Mouse (Mus musculus): Measurements from ENCODE around the gene Negr1. TPM values are rescaled to one million over a fixed set of nuclear protein-coding genes. Genes with fewer than 3 reads are reported as not detected.
A peak's percentile ranks its signal among the peaks of the same experiment; 100 is the strongest.

Gene Negr1
- polyA plus RNA-seq, 1 experiment, result 93.8 TPM

DNA sequence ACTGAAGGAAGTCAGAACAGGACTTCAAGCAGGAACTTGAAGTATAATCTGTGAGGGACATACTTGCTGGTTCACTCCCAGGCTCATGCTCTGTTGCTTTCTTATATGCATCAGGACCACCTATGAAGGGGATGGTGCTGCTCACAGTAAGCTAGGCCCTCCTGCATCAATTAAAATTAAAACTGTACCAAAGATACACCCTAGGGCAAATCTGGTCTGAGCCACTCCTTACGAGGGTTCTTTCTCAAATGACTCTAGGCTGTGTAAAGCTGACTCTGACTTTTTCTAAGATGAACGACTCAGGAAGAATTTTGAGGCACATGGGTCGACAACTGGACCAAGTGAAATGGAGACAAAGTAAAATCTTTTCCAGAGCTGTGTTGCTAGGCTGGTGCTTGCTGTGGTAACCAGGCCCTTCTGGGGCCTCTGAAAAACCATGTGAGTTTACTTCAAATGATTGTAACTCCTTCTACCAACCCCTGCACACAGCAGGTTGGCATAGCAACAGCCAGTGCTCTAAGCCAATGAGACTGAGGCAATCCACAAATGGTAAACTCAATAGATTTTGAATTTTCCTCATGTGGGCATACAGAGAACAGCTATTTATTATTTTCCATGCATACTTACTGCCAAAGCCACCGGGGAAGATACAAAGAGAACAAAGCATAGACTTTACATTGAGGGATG lies 742.0 kb downstream of the Negr1 start:
- TF ChIP-seq POLR2A (IDR thresholded peaks at IDR 0.05; ENCODE audit: extremely low read depth, insufficient read depth, low read length) (no peak), CTCF (IDR thresholded peaks at IDR 0.05; ENCODE audit: extremely low read depth, insufficient read depth, low read length) (no peak)
- Histone ChIP-seq H3K4me1 (ENCODE audit: control insufficient read depth, insufficient read depth, low read length) (no peaks in the 10 kb centered on the region), H3K4me3 (ENCODE audit: insufficient read depth, low read length) (no peak overlapping the region), H3K27ac (ENCODE audit: insufficient read depth, low read length) (no peak overlapping the region)

DNA sequence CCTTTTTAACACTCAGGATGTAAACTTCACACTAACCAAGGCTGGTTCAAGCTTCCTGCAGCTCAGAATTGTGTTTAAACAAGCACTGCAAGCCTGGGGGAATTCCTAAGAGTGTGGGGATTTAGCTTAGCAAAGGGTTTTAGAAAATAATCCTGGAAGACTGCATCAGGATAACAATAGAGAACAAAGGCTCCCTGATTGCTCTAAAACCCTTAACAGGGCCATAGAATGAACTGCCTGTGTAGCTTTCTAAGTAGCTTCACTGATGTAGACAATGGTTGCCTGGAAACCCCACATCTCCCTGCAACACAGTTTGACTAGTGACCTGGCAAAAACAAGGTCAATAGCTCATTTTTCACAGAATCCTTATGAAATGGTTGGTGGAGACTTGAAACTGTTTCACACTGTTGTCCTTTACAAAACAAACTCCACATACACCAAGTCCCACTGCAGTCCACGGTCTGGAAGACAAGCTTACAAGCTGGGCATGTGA lies 759.5 kb downstream of the Negr1 start:
- Histone ChIP-seq H3K4me1 (ENCODE audit: control insufficient read depth, insufficient read depth, low read length) (no peaks in the 10 kb centered on the region; the same call in 1 of the 2 replicates), H3K27ac (ENCODE audit: insufficient read depth, low read length) (no peak overlapping the region), H3K4me3 (ENCODE audit: insufficient read depth, low read length) (no peak overlapping the region)
- TF ChIP-seq POLR2A (IDR thresholded peaks at IDR 0.05; ENCODE audit: extremely low read depth, insufficient read depth, low read length) (no peak), CTCF (IDR thresholded peaks at IDR 0.05; ENCODE audit: extremely low read depth, insufficient read depth, low read length) (no peak)

DNA sequence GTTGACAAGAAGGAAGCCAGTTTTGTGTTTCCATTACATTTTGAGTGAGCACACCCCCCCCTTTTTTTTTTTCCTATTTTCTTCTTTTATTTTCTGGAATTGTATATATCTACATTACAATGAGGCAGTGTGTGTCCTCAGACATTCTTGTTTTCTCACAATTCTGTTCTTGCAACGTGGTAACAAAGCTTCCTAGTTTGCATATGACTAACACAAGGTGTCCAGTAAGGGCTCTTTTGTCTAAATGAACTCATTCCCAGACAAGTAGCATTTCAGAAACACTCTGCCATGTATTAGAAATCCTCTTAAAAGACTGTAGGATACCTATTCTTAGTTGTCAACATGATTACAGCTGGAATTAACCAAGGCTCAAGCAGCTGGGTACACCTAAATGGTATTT lies 760.2 kb downstream of the Negr1 start:
- H3K27ac ChIP-seq (ENCODE audit: insufficient read depth, low read length), result no peak overlapping the region
- H3K4me3 ChIP-seq (ENCODE audit: insufficient read depth, low read length), result no peak overlapping the region
- no peaks in the 10 kb centered on the region; the same call in 1 of the 2 replicates for H3K4me1 ChIP-seq (ENCODE audit: control insufficient read depth, insufficient read depth, low read length)
- TF ChIP-seq POLR2A (IDR thresholded peaks at IDR 0.05; ENCODE audit: extremely low read depth, insufficient read depth, low read length), result no peak
- TF ChIP-seq CTCF (IDR thresholded peaks at IDR 0.05; ENCODE audit: extremely low read depth, insufficient read depth, low read length), result no peak

DNA sequence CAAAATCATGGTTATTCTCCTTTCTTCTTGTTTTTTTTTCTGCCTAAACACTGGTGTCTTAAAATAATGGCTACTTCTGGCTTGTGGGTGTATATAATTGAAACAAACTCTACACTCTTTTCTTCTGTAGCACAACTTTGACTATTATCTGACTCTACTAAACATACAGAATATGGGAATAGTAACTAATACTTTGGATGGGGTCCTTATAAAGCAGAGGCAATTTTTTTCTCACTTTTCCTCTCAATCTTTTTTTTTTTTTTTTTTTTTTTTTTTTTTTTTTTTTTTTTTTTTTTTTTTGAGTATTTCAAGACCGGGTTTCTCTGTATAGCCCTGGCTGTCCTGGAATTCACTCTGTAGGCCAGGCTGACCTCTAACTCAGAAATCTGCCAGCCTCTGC lies 772.6 kb downstream of the Negr1 start:
- no peaks in the 10 kb centered on the region for H3K4me1 ChIP-seq (ENCODE audit: control insufficient read depth, insufficient read depth, low read length)
- H3K27ac ChIP-seq (ENCODE audit: insufficient read depth, low read length), result no peak overlapping the region
- TF ChIP-seq CTCF (IDR thresholded peaks at IDR 0.05; ENCODE audit: extremely low read depth, insufficient read depth, low read length), result no peak
- TF ChIP-seq POLR2A (IDR thresholded peaks at IDR 0.05; ENCODE audit: extremely low read depth, insufficient read depth, low read length), result no peak
- H3K4me3 ChIP-seq (ENCODE audit: insufficient read depth, low read length), result no peak overlapping the region

DNA sequence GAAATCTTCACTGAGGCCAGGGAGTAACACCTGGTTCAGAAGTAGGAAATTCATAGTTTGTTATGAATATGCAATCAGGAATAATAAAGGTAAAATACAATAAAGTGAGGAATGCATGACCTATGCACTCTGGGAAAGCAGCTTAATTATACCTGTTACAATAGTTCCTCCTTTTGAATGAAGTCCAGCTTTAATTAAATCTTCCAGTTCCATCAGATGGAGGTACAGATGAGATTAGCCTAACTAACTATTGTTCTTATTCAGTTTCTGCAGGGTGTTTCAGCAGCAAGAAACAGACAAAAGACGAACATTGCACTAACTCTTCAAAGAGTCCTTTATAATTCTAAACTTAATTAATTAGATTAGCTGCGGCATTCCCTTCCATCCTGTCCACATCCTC lies 787.9 kb downstream of the Negr1 start:
- TF ChIP-seq CTCF (IDR thresholded peaks at IDR 0.05; ENCODE audit: extremely low read depth, insufficient read depth, low read length), result no peak
- TF ChIP-seq POLR2A (IDR thresholded peaks at IDR 0.05; ENCODE audit: extremely low read depth, insufficient read depth, low read length), result no peak
- no peak overlapping the region for H3K27ac ChIP-seq (ENCODE audit: insufficient read depth, low read length)
- H3K4me1 ChIP-seq (ENCODE audit: control insufficient read depth, insufficient read depth, low read length), result no peaks in the 10 kb centered on the region
- H3K4me3 ChIP-seq (ENCODE audit: insufficient read depth, low read length), result no peak overlapping the region

DNA sequence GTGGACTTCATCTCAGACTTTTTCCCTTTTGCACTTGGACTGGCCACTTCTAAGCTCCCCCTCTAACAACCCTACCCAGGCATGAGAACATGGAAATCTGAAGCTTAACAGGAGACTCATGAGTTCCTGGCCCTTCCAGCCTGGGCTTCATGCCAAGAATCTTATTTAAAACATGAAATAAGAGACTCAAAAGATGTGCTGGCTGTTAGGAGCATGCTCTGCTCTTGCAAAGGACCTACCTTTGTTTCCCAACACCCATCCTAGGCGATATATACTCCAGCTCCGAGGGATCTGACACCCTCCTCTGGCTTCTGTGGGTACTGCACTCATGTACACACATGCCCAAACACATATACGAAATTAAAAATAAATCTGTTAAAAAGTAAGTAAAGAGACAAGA lies 797.3 kb downstream of the Negr1 start:
- H3K27ac ChIP-seq (ENCODE audit: insufficient read depth, low read length), result no peak overlapping the region
- no peak overlapping the region for H3K4me3 ChIP-seq (ENCODE audit: insufficient read depth, low read length)
- no peaks in the 10 kb centered on the region for H3K4me1 ChIP-seq (ENCODE audit: control insufficient read depth, insufficient read depth, low read length)
- no peak for TF ChIP-seq POLR2A (IDR thresholded peaks at IDR 0.05; ENCODE audit: extremely low read depth, insufficient read depth, low read length)
- peak; percentile 10; the same call in 1 of the 2 replicates for TF ChIP-seq CTCF (IDR thresholded peaks at IDR 0.05; ENCODE audit: extremely low read depth, insufficient read depth, low read length)

DNA sequence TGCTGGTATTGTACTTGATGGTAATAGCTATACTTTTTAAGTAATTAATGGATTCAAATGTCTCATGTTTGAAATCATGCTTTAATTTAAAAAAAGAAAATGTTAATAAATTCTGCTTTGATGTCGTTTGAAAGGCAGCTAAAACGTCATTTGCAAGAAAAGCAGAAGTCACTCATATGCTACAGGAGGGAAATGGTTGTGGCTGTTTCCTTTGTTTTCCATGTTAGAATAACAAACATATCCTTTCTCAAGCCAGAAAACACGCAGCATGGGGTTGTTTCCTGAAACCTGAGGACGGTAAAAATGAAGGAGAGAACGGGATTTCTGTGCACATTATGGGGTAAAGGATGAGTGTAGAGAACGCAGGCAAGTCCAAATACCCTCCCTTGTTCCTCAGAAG lies 798.2 kb downstream of the Negr1 start:
- TF ChIP-seq CTCF (IDR thresholded peaks at IDR 0.05; ENCODE audit: extremely low read depth, insufficient read depth, low read length) (no peak), POLR2A (IDR thresholded peaks at IDR 0.05; ENCODE audit: extremely low read depth, insufficient read depth, low read length) (no peak)
- no peaks in the 10 kb centered on the region for H3K4me1 ChIP-seq (ENCODE audit: control insufficient read depth, insufficient read depth, low read length)
- no peak overlapping the region for H3K27ac ChIP-seq (ENCODE audit: insufficient read depth, low read length)
- H3K4me3 ChIP-seq (ENCODE audit: insufficient read depth, low read length), result no peak overlapping the region
